Mouse (Mus musculus) heart, embryonic 13.5 days (tissue): ENCODE measurements around the gene Lingo3. TPM values are rescaled to one million over a fixed set of nuclear protein-coding genes. Genes with fewer than 3 reads are reported as not detected.

Experiments used
- ATAC-seq: fragments of 200-750 bp; cut with Nextera tagmentation; 2 replicates; pipeline ENCODE4 v1.8.0; 2017; ENCODE audit warnings: moderate TSS enrichment; ENCODE audit not compliant: insufficient number of reproducible peaks, low FRiP score, low TSS enrichment; ENCODE audit errors: extremely low read depth
- H3K27ac ChIP-seq: fragments of 300-500 bp; sonication (generic); replicated peaks from 2 replicates; pipeline ENCODE4 v1.5.1; 2015; ENCODE audit warnings: moderate library complexity, mild to moderate bottlenecking, inconsistent platforms
- H3K27me3 ChIP-seq: fragments of 300-500 bp; sonication (generic); replicated peaks from 2 replicates; pipeline ENCODE4 v1.6.1; 2015; ENCODE audit warnings: mild to moderate bottlenecking, inconsistent platforms
- H3K36me3 ChIP-seq: fragments of 300-500 bp; sonication (generic); 2 replicates; pipeline ENCODE4 v1.6.1; 2015; ENCODE audit warnings: mild to moderate bottlenecking, inconsistent platforms
- H3K4me1 ChIP-seq: fragments of 300-500 bp; sonication (generic); 2 replicates; pipeline ENCODE4 v1.6.1; 2015; ENCODE audit warnings: inconsistent platforms
- H3K4me2 ChIP-seq: fragments of 300-500 bp; sonication (generic); 2 replicates; pipeline ENCODE4 v1.6.1; 2015; ENCODE audit warnings: inconsistent platforms, mild to moderate bottlenecking, moderate library complexity
- H3K4me3 ChIP-seq: fragments of 300-500 bp; sonication (generic); 2 replicates; pipeline ENCODE4 v1.5.1; 2015; ENCODE audit warnings: moderate library complexity, mild to moderate bottlenecking, inconsistent platforms
- H3K9ac ChIP-seq: fragments of 300-500 bp; sonication (generic); 2 replicates; pipeline ENCODE4 v1.6.1; 2015; ENCODE audit warnings: inconsistent platforms, mild to moderate bottlenecking, moderate library complexity
- H3K9me3 ChIP-seq: fragments of 300-500 bp; sonication (generic); 2 replicates; pipeline ENCODE4 v1.6.1; 2016; ENCODE audit warnings: inconsistent platforms
- WGBS: fragments of 180-500 bp; shearing (Covaris S2); methylation state at CpG from one replicate; pipeline ENCODE4 v1.1.7; 2015; ENCODE audit warnings: mixed read lengths; 5-methylcytosine and 5-hydroxymethylcytosine counted together
- polyA plus RNA-seq: library from polyadenylated mRNA; unstranded; fragments of >200 nt; fragmentation: Nextera tagmentation; extraction: Ambion mirVana; gene quantifications from 2 replicates; pipeline ENCODE4 v1.2.1, GENCODE M21; 2015

Lingo3 gene
- polyA plus RNA-seq, 1 experiment from 2014 or later, result 0.16 TPM

- Histone ChIP-seq H3K4me2 (peak overlapping the region; percentile 15; the same call in 1 of the 2 replicates), H3K36me3 (peaks cover 61% of the 10 kb centered on the region), H3K4me3 (no peak overlapping the region), H3K4me1 (no peaks in the 10 kb centered on the region), H3K27me3 (no peaks in the 10 kb centered on the region), H3K9me3 (no peaks in the 10 kb centered on the region), H3K9ac (no peak overlapping the region), H3K27ac (no peak overlapping the region)
- 92% methylated on average over 5 of the region's 5 CpGs for WGBS
- ATAC-seq, result no peak
Measured at GRCm38 (mm10) chr10:80862305-80862704, 18.5 kb upstream of the Lingo3 start.

GRCm38 (mm10) chr10:80858350-80858935 lies 14.6 kb upstream of the Lingo3 start:
- peak; percentile 45 for ATAC-seq
- no peaks in the 10 kb centered on the region for H3K27me3 ChIP-seq
- peaks cover 25% of the 10 kb centered on the region for H3K36me3 ChIP-seq
- H3K9me3 ChIP-seq, result no peaks in the 10 kb centered on the region
- 69% methylated on average over 7 of the region's 7 CpGs for WGBS
- peak overlapping the region; percentile 96; the same call in 1 of the 2 replicates for H3K9ac ChIP-seq
- peaks cover 30% of the 10 kb centered on the region for H3K4me1 ChIP-seq
- H3K4me2 ChIP-seq, result peak overlapping the region; percentile 99
- peak overlapping the region; percentile 71 for H3K27ac ChIP-seq
- peak overlapping the region; percentile 99 for H3K4me3 ChIP-seq

- Histone ChIP-seq H3K27ac (peak overlapping the region; percentile 71), H3K4me1 (peaks cover 32% of the 10 kb centered on the region), H3K9ac (peak overlapping the region; percentile 96), H3K9me3 (no peaks in the 10 kb centered on the region), H3K36me3 (peaks cover 25% of the 10 kb centered on the region), H3K4me3 (peak overlapping the region; percentile 99; the same call in 1 of the 2 replicates), H3K27me3 (no peaks in the 10 kb centered on the region), H3K4me2 (peak overlapping the region; percentile 99)
- no peak for ATAC-seq
- WGBS, result 43% methylated on average over 3 of the region's 3 CpGs
Measured at GRCm38 (mm10) chr10:80857848-80858247, 14.0 kb upstream of the Lingo3 start.

- Histone ChIP-seq H3K9me3 (no peaks in the 10 kb centered on the region), H3K4me3 (peak overlapping the region; percentile 99), H3K4me2 (peak overlapping the region; percentile 99), H3K27ac (peak overlapping the region; percentile 71), H3K27me3 (no peaks in the 10 kb centered on the region), H3K9ac (peak overlapping the region; percentile 96), H3K4me1 (peaks cover 32% of the 10 kb centered on the region), H3K36me3 (peaks cover 23% of the 10 kb centered on the region)
- no peak for ATAC-seq
- 70% methylated on average over 8 of the region's 8 CpGs for WGBS
Measured at GRCm38 (mm10) chr10:80857386-80857785, 13.5 kb upstream of the Lingo3 start.

- Histone ChIP-seq H3K27me3 (no peaks in the 10 kb centered on the region), H3K4me1 (peaks cover 32% of the 10 kb centered on the region), H3K4me2 (peak overlapping the region; percentile 99), H3K4me3 (peak overlapping the region; percentile 99), H3K36me3 (peaks cover 23% of the 10 kb centered on the region), H3K27ac (peak overlapping the region; percentile 71), H3K9me3 (no peaks in the 10 kb centered on the region), H3K9ac (peak overlapping the region; percentile 96)
- ATAC-seq, result no peak
- WGBS, result 74% methylated on average over 5 of the region's 5 CpGs
Measured at GRCm38 (mm10) chr10:80856908-80857307, 13.1 kb upstream of the Lingo3 start.

- peak overlapping the region; percentile 71 for H3K27ac ChIP-seq
- no peak for ATAC-seq
- 68% methylated on average over 3 of the region's 3 CpGs for WGBS
Measured at GRCm38 (mm10) chr10:80856267-80856666, 12.4 kb upstream of the Lingo3 start.

GRCm38 (mm10) chr10:80855749-80856073 lies 11.9 kb upstream of the Lingo3 start:
- Histone ChIP-seq H3K4me1 (peaks cover 32% of the 10 kb centered on the region), H3K9ac (peak overlapping the region; percentile 96), H3K27ac (peak overlapping the region; percentile 71), H3K36me3 (peaks cover 27% of the 10 kb centered on the region), H3K27me3 (no peaks in the 10 kb centered on the region), H3K4me3 (peak overlapping the region; percentile 99), H3K9me3 (no peaks in the 10 kb centered on the region), H3K4me2 (peak overlapping the region; percentile 99)
- no peak; the same call in 1 of the 2 replicates for ATAC-seq
- WGBS, result 23% methylated on average over 11 of the region's 11 CpGs

More at GRCm38 (mm10) chr10:80856267-80856666, 12.4 kb upstream of the Lingo3 start:
- H3K4me3 ChIP-seq, result peak overlapping the region; percentile 99
- H3K36me3 ChIP-seq, result peaks cover 23% of the 10 kb centered on the region
- H3K27me3 ChIP-seq, result no peaks in the 10 kb centered on the region
- peak overlapping the region; percentile 99 for H3K4me2 ChIP-seq
- peaks cover 32% of the 10 kb centered on the region for H3K4me1 ChIP-seq
- H3K9me3 ChIP-seq, result no peaks in the 10 kb centered on the region
- peak overlapping the region; percentile 96 for H3K9ac ChIP-seq

GRCm38 (mm10) chr10:80854913-80855748 lies 11.3 kb upstream of the Lingo3 start, which contains the start of the genes Lsm7 and Sppl2b:
Lsm7 (minus strand) TSS chr10:80855209.
Sppl2b (plus strand) TSS chr10:80855275.
- peak within 1 kb of the TSS; percentile 99 for H3K4me2 ChIP-seq
- under 1% methylated on average over 81 of the region's 81 CpGs for WGBS
- H3K9me3 ChIP-seq, result no peaks in the 10 kb centered on the region
- peak within 1 kb of the TSS; percentile 96 for H3K9ac ChIP-seq
- peak; percentile 71; the same call in 1 of the 2 replicates for ATAC-seq
- H3K4me1 ChIP-seq, result peaks cover 32% of the 10 kb centered on the region
- H3K27me3 ChIP-seq, result no peaks in the 10 kb centered on the region
- peaks cover 32% of the 10 kb centered on the region for H3K36me3 ChIP-seq
- peak within 1 kb of the TSS; percentile 71 for H3K27ac ChIP-seq
- peak within 1 kb of the TSS; percentile 99 for H3K4me3 ChIP-seq

- H3K4me1 ChIP-seq, result peaks cover 35% of the 10 kb centered on the region
- peaks cover 31% of the 10 kb centered on the region for H3K36me3 ChIP-seq
- no peaks in the 10 kb centered on the region for H3K9me3 ChIP-seq
- peaks cover 33% of the 10 kb centered on the region for H3K27me3 ChIP-seq
- ATAC-seq, result peak; percentile 56
- H3K27ac ChIP-seq, result no peak overlapping the region
- WGBS, result 10% methylated on average over 10 of the region's 10 CpGs
- no peak overlapping the region for H3K9ac ChIP-seq
- no peak overlapping the region for H3K4me3 ChIP-seq
- no peak overlapping the region for H3K4me2 ChIP-seq
Measured at GRCm38 (mm10) chr10:80848571-80848970, 4.7 kb upstream of the Lingo3 start.

- Histone ChIP-seq H3K4me1 (peaks cover 35% of the 10 kb centered on the region), H3K9ac (no peak overlapping the region), H3K9me3 (no peaks in the 10 kb centered on the region), H3K27me3 (peaks cover 61% of the 10 kb centered on the region), H3K27ac (no peak overlapping the region), H3K4me2 (no peak overlapping the region), H3K36me3 (peaks cover 5% of the 10 kb centered on the region; the same call in 1 of the 2 replicates), H3K4me3 (no peak overlapping the region)
- 73% methylated on average over 12 of the region's 12 CpGs for WGBS
- no peak for ATAC-seq
Measured at GRCm38 (mm10) chr10:80845732-80846131, 1.9 kb upstream of the Lingo3 start.

- H3K27ac ChIP-seq, result no peak overlapping the region
- 43% methylated on average over 8 of the region's 8 CpGs for WGBS
- peaks cover 67% of the 10 kb centered on the region for H3K27me3 ChIP-seq
- no peak for ATAC-seq
- peaks cover 35% of the 10 kb centered on the region for H3K4me1 ChIP-seq
- no peak overlapping the region for H3K4me3 ChIP-seq
- H3K4me2 ChIP-seq, result no peak overlapping the region
- no peaks in the 10 kb centered on the region for H3K9me3 ChIP-seq
- H3K9ac ChIP-seq, result peak overlapping the region; percentile 47; the same call in 1 of the 2 replicates
- no peaks in the 10 kb centered on the region for H3K36me3 ChIP-seq
Measured at GRCm38 (mm10) chr10:80845055-80845693, 1.3 kb upstream of the Lingo3 start.
